Comparison of ENCODE assay signal across 13 mouse cellular contexts in genomic region chr10:95659471-95660150, GRCm38 (mm10). TPM values are rescaled to one million over a fixed set of nuclear protein-coding genes. Genes with fewer than 3 reads are reported as not detected.
DNase-seq lines count a peak whose midpoint lies in the region; ATAC-seq lines count a peak whose summit lies in the region.
"Had no signal": no experiment of that assay in that cellular context is flagged by ENCODE, and none has a peak within 500 bp of the region (broad histone marks: within the 10 kb centered on the region; RNA-seq: fewer than 3 reads in every experiment).

No protein-coding gene starts in this region.

- H3K4me2 ChIP-seq in heart, embryonic 12.5 days: no peak overlapping the region
- no peak overlapping the region for H3K4me2 ChIP-seq in midbrain, embryonic 15.5 days
- H3K4me2 ChIP-seq in hindbrain, embryonic 12.5 days (replicated peaks): no peak overlapping the region

- no peaks in the 10 kb centered on the region for H3K27me3 ChIP-seq in heart, embryonic 12.5 days (replicated peaks)
- no peaks in the 10 kb centered on the region for H3K27me3 ChIP-seq in midbrain, embryonic 10.5 days (ENCODE audit: low read depth, poor library complexity, severe bottlenecking)
- no peaks in the 10 kb centered on the region for H3K27me3 ChIP-seq in midbrain, embryonic 15.5 days (replicated peaks)
- no peaks in the 10 kb centered on the region for H3K27me3 ChIP-seq in hindbrain, embryonic 12.5 days

- DNase-seq in heart, adult 11 months: peak; percentile 97
- DNase-seq in midbrain, embryonic 10.5 days (ENCODE audit: low spot score): no peak
- peak; percentile 39 to 63 for DNase-seq in kidney, postnatal 25 days
- no peak for DNase-seq in frontal cortex, postnatal 36 days (ENCODE audit: low spot score in 2 of 2)
- no peak for DNase-seq in urinary bladder, postnatal 36 days (ENCODE audit: low spot score in 2 of 2)
- DNase-seq: adrenal gland, postnatal 25 days; cerebellum, adult 11-12 months had no signal

- no peaks in the 10 kb centered on the region for H3K36me3 ChIP-seq in heart, embryonic 12.5 days
- H3K36me3 ChIP-seq in midbrain, embryonic 10.5 days: no peaks in the 10 kb centered on the region
- H3K36me3 ChIP-seq in midbrain, embryonic 15.5 days (replicated peaks): no peaks in the 10 kb centered on the region
- no peaks in the 10 kb centered on the region for H3K36me3 ChIP-seq in hindbrain, embryonic 12.5 days

- no peak overlapping the region for H3K9ac ChIP-seq in heart, embryonic 12.5 days
- no peak overlapping the region for H3K9ac ChIP-seq in midbrain, embryonic 15.5 days
- H3K9ac ChIP-seq in hindbrain, embryonic 12.5 days: no peak overlapping the region

- ATAC-seq in heart, embryonic 12.5 days (ENCODE audit: insufficient number of reproducible peaks, low FRiP score): no peak
- no peak for ATAC-seq in midbrain, embryonic 15.5 days (replicated peaks)
- no peak for ATAC-seq in hindbrain, embryonic 12.5 days (ENCODE audit: low FRiP score)
- ATAC-seq: intestine, postnatal 0 days had no signal

- no peaks in the 10 kb centered on the region for H3K9me3 ChIP-seq in heart, embryonic 12.5 days (replicated peaks)
- no peaks in the 10 kb centered on the region for H3K9me3 ChIP-seq in midbrain, embryonic 10.5 days (replicated peaks)
- no peaks in the 10 kb centered on the region for H3K9me3 ChIP-seq in midbrain, embryonic 15.5 days
- H3K9me3 ChIP-seq in hindbrain, embryonic 12.5 days (replicated peaks): no peaks in the 10 kb centered on the region

- no peak overlapping the region for H3K27ac ChIP-seq in heart, embryonic 12.5 days (ENCODE audit: poor library complexity, severe bottlenecking)
- peak overlapping the region; percentile 61 for H3K27ac ChIP-seq in midbrain, embryonic 10.5 days (replicated peaks)
- no peak overlapping the region for H3K27ac ChIP-seq in midbrain, embryonic 15.5 days
- H3K27ac ChIP-seq in hindbrain, embryonic 12.5 days: no peak overlapping the region

- 57% methylated on average over 8 of the region's 8 CpGs for WGBS in heart, embryonic 12.5 days
- 42% methylated on average over 8 of the region's 8 CpGs for WGBS in midbrain, embryonic 10.5 days
- WGBS in midbrain, embryonic 15.5 days: 18% methylated on average over 8 of the region's 8 CpGs
- 42% methylated on average over 8 of the region's 8 CpGs for WGBS in hindbrain, embryonic 12.5 days

- H3K4me1 ChIP-seq in heart, embryonic 12.5 days (replicated peaks): peaks cover 5% of the 10 kb centered on the region; the same call in 1 of the 2 replicates
- H3K4me1 ChIP-seq in midbrain, embryonic 10.5 days: peaks cover 24% of the 10 kb centered on the region
- H3K4me1 ChIP-seq in midbrain, embryonic 15.5 days: 0 out of 2 replicates have a peak, but pooled peaks cover 4% of the 10 kb centered on the region
- peaks cover 8% of the 10 kb centered on the region for H3K4me1 ChIP-seq in hindbrain, embryonic 12.5 days

- no peak overlapping the region for H3K4me3 ChIP-seq in heart, embryonic 12.5 days
- no peak overlapping the region for H3K4me3 ChIP-seq in midbrain, embryonic 10.5 days
- H3K4me3 ChIP-seq in midbrain, embryonic 15.5 days: no peak overlapping the region
- no peak overlapping the region for H3K4me3 ChIP-seq in hindbrain, embryonic 12.5 days
- H3K4me3 ChIP-seq: myocyte had no signal

RNA-seq across cellular contexts. Expression of gene Anapc15-ps, which starts 13.6 kb away (rescaled TPM):
- polyA plus RNA-seq in heart, embryonic 12.5 days (2016; fragmentation: Nextera tagmentation; extraction: Ambion mirVana): not detected in 2 replicates
- not detected in 2 replicates for polyA plus RNA-seq in midbrain, embryonic 10.5 days (2016; fragmentation: Nextera tagmentation; extraction: Ambion mirVana)
- 0.52 TPM in 1 of 2 replicates, not detected in the other for polyA plus RNA-seq in midbrain, embryonic 15.5 days (2015; fragmentation: Nextera tagmentation; extraction: Ambion mirVana)
- not detected in 2 replicates for polyA plus RNA-seq in hindbrain, embryonic 12.5 days (2016; fragmentation: Nextera tagmentation; extraction: Ambion mirVana)
- polyA plus RNA-seq: intestine, postnatal 0 days; small intestine, adult 2 months had no signal

Comparison
In these comparisons a context has a peak if more than half of its experiments do, and no peak if none do; other contexts are left out.
1. DNase-seq: peak in heart, adult 11 months (single experiment) and kidney, postnatal 25 days (2 of 2); none in midbrain, embryonic 10.5 days (single experiment), frontal cortex, postnatal 36 days (0 of 2) and urinary bladder, postnatal 36 days (0 of 2).